Mouse (Mus musculus) MEL (cell line): ENCODE data around the gene Cic. TPM values are rescaled to one million over a fixed set of nuclear protein-coding genes. Genes with fewer than 3 reads are reported as not detected.

Experiments
- DNase-seq: peaks from one replicate; pipeline ENCODE4 v3.0.0; 2011; ENCODE audit warnings: low read depth, low spot score
- H3K27ac ChIP-seq: 2 replicates; pipeline ENCODE4 v1.5.1; 2012; ENCODE audit warnings: low read depth, mild to moderate bottlenecking, control low read depth, low read length, moderate library complexity; ENCODE audit not compliant: control insufficient read depth
- H3K27me3 ChIP-seq, 2 experiments: fragments of 150-350 bp in 1 of 2; sonication (generic) in 1 of 2; 2 replicates each; pipeline ENCODE4 v1.6.1; 2012; ENCODE audit warnings: low read length in 2 of 2, mild to moderate bottlenecking in 2 of 2, improper control_type of control experiment in 1 of 2, moderate library complexity in 1 of 2; ENCODE audit not compliant: insufficient read depth in 2 of 2, control insufficient read depth in 1 of 2
- H3K36me3 ChIP-seq, 2 experiments: 2 replicates each; pipeline ENCODE4 v1.6.1; 2012 to 2014; ENCODE audit warnings: low read length in 2 of 2, improper control_type of control experiment in 1 of 2, inconsistent platforms in 1 of 2, mild to moderate bottlenecking in 1 of 2; ENCODE audit not compliant: insufficient read depth in 2 of 2, control insufficient read depth in 1 of 2
- H3K4me1 ChIP-seq, 2 experiments: fragments of 150-350 bp in 1 of 2; sonication (generic) in 1 of 2; 2 replicates each; pipeline ENCODE4 v1.6.1; 2012; ENCODE audit warnings: low read length in 2 of 2, improper control_type of control experiment in 1 of 2, mild to moderate bottlenecking in 1 of 2; ENCODE audit not compliant: insufficient read depth in 2 of 2, control insufficient read depth in 1 of 2
- H3K4me3 ChIP-seq, 2 experiments: fragments of 150-350 bp in 1 of 2; sonication (generic) in 1 of 2; 2 replicates each; pipeline ENCODE4 v1.5.1; 2012; ENCODE audit warnings: low read depth in 2 of 2, low read length in 2 of 2, mild to moderate bottlenecking in 2 of 2, moderate library complexity in 2 of 2, control low read depth in 1 of 2, improper control_type of control experiment in 1 of 2; ENCODE audit not compliant: control insufficient read depth in 1 of 2, insufficient read depth in 1 of 2
- H3K79me2 ChIP-seq: 2 replicates; pipeline ENCODE4 v1.6.1; 2012; ENCODE audit warnings: mild to moderate bottlenecking, low read length, moderate library complexity; ENCODE audit not compliant: control insufficient read depth, poor library complexity, insufficient read depth
- H3K9ac ChIP-seq: 2 replicates; pipeline ENCODE4 v1.6.1; 2012; ENCODE audit warnings: low read depth, mild to moderate bottlenecking, control low read depth, low read length, moderate library complexity; ENCODE audit not compliant: control insufficient read depth, poor library complexity, severe bottlenecking
- H3K9me3 ChIP-seq: fragments of 150-350 bp; sonication (generic); replicated peaks from 2 replicates; pipeline ENCODE4 v1.6.1; 2012; ENCODE audit warnings: mild to moderate bottlenecking, low read length, improper control_type of control experiment, moderate library complexity; ENCODE audit not compliant: insufficient read depth
- BHLHE40 ChIP-seq: IDR thresholded peaks from 2 replicates; pipeline ENCODE4 v1.6.1; 2012; ENCODE audit warnings: low read depth, mild to moderate bottlenecking, inconsistent platforms, low read length, improper control_type of control experiment, borderline replicate concordance
- CHD1 ChIP-seq: IDR thresholded peaks from 2 replicates; pipeline ENCODE4 v1.6.1; 2012; ENCODE audit warnings: low read depth, mild to moderate bottlenecking, inconsistent platforms, low read length, improper control_type of control experiment
- EP300 ChIP-seq, 2 experiments: IDR thresholded peaks; 2 replicates each; pipeline ENCODE4 v1.6.1; 2011; ENCODE audit warnings: improper control_type of control experiment in 2 of 2, low read length in 2 of 2, low read depth in 1 of 2, mild to moderate bottlenecking in 1 of 2
- GATA1 ChIP-seq: IDR thresholded peaks from 2 replicates; pipeline ENCODE4 v1.6.1; 2011; ENCODE audit warnings: low read depth, low read length, improper control_type of control experiment
- HCFC1 ChIP-seq: IDR thresholded peaks from 2 replicates; pipeline ENCODE4 v1.6.1; 2012; ENCODE audit warnings: low read depth, mild to moderate bottlenecking, inconsistent platforms, low read length, improper control_type of control experiment, moderate library complexity
- KAT2A ChIP-seq: conservative IDR thresholded peaks from 2 replicates; pipeline ENCODE4 v1.6.1; 2012; ENCODE audit warnings: low read depth, low read length, improper control_type of control experiment, inconsistent platforms
- MAFK ChIP-seq: IDR thresholded peaks from 2 replicates; pipeline ENCODE4 v1.6.1; 2011; ENCODE audit warnings: low read depth, mild to moderate bottlenecking, low read length, improper control_type of control experiment, borderline replicate concordance
- MAX ChIP-seq: IDR thresholded peaks from 2 replicates; pipeline ENCODE4 v1.6.1; 2011; ENCODE audit warnings: low read length, improper control_type of control experiment
- MAZ ChIP-seq: IDR thresholded peaks from 2 replicates; pipeline ENCODE4 v1.6.1; 2012; ENCODE audit warnings: low read depth, mild to moderate bottlenecking, inconsistent platforms, low read length, improper control_type of control experiment
- MYB ChIP-seq: IDR thresholded peaks from 2 replicates; pipeline ENCODE4 v1.6.1; 2011; ENCODE audit warnings: mild to moderate bottlenecking, low read depth, low read length, improper control_type of control experiment
- MYC ChIP-seq: IDR thresholded peaks from 2 replicates; pipeline ENCODE4 v1.6.1; 2011; ENCODE audit warnings: low read depth, mild to moderate bottlenecking, low read length, improper control_type of control experiment, moderate library complexity
- NRF1 ChIP-seq: IDR thresholded peaks from 2 replicates; pipeline ENCODE4 v1.6.1; 2014; ENCODE audit warnings: low read depth, mild to moderate bottlenecking, inconsistent platforms, low read length, improper control_type of control experiment, moderate library complexity; ENCODE audit not compliant: poor library complexity, insufficient read depth, severe bottlenecking
- POLR2AphosphoS2 ChIP-seq: IDR thresholded peaks from 2 replicates; pipeline ENCODE4 v1.6.1; 2011; ENCODE audit warnings: low read length, improper control_type of control experiment
- RCOR1 ChIP-seq: IDR thresholded peaks from 2 replicates; pipeline ENCODE4 v1.6.1; 2012; ENCODE audit warnings: low read depth, mild to moderate bottlenecking, inconsistent platforms, low read length, improper control_type of control experiment
- TBP ChIP-seq: IDR thresholded peaks from 2 replicates; pipeline ENCODE4 v1.8.0; 2011; ENCODE audit warnings: low read depth, low read length, improper control_type of control experiment
- TCF12 ChIP-seq: IDR thresholded peaks from 2 replicates; pipeline ENCODE4 v1.6.1; 2014; ENCODE audit warnings: low read depth, mild to moderate bottlenecking, inconsistent platforms, low read length, improper control_type of control experiment, moderate library complexity
- USF2 ChIP-seq, 2 experiments: IDR thresholded peaks; 2 replicates each; pipeline ENCODE4 v1.6.1; 2011 to 2012; ENCODE audit warnings: improper control_type of control experiment in 2 of 2, low read length in 2 of 2, borderline replicate concordance in 1 of 2, inconsistent platforms in 1 of 2, low read depth in 1 of 2, mild to moderate bottlenecking in 1 of 2; ENCODE audit not compliant: insufficient read depth in 1 of 2
- ZC3H11A ChIP-seq: IDR thresholded peaks from 2 replicates; pipeline ENCODE4 v1.6.1; 2012; ENCODE audit warnings: low read depth, mild to moderate bottlenecking, inconsistent platforms, low read length, improper control_type of control experiment
- ZNF384 ChIP-seq: IDR thresholded peaks from 2 replicates; pipeline ENCODE4 v1.6.1; 2012; ENCODE audit warnings: low read depth, mild to moderate bottlenecking, inconsistent platforms, low read length, improper control_type of control experiment
- polyA plus RNA-seq, 2 experiments: library from polyadenylated mRNA; stranded (reverse) in 1 of 2; unstranded in 1 of 2; fragments of >175 nt in 1 of 2; fragments of >200 nt in 1 of 2; gene quantifications; 2 replicates each; pipeline versions ENCODE4 v1.2.1 to v1.2.4; 2012; ENCODE audit warnings: low replicate concordance in 2 of 2, low read depth in 1 of 2; ENCODE audit not compliant: insufficient read length in 2 of 2, insufficient read depth in 1 of 2, missing spikeins in 1 of 2
- total RNA-seq: library from RNA; depleted of rRNA; stranded (reverse); fragments of 300-350 nt; gene quantifications from 2 replicates; pipeline ENCODE4 v1.2.3, GENCODE M21; 2012

Gene Cic
- total and polyA plus RNA-seq, 3 experiments: 56.6 to 157 (median 157) TPM

DNA sequence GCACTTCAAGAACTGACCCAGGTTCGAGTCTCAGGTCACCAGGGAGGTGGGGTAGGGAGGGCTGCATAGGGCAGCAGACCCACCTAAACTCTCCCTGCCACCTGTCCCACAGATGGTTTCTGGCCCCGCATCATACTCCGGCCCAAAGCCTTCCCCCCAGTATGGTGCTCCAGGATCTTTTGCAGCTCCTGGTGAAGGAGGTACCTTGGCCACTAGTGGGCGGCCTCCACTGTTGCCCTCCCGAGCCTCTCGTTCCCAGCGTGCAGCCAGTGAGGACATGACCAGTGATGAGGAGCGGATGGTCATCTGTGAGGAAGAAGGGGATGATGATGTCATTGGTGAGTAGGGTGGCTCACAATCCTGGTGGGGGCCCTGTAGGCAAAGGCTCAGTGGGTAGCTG is 19.5 kb downstream of the Cic start:
- no peak for DNase-seq
- TF ChIP-seq TCF12: no peak
- no peak for TF ChIP-seq ZNF384
- TF ChIP-seq MAZ: no peak
- TF ChIP-seq RCOR1: no peak
- TF ChIP-seq USF2 (IDR thresholded peaks at IDR 0.05; ENCODE audit: borderline replicate concordance in 1 of 2, insufficient read depth in 1 of 2, low read depth in 1 of 2, low read length in 2 of 2): no peak
- no peak for TF ChIP-seq HCFC1
- no peak for TF ChIP-seq MYB
- no peak for TF ChIP-seq MAFK
- TF ChIP-seq KAT2A: no peak
- TF ChIP-seq BHLHE40: no peak
- no peak for TF ChIP-seq ZC3H11A
- TF ChIP-seq CHD1: no peak
- TF ChIP-seq GATA1: no peak
- H3K4me3 ChIP-seq: no peak overlapping the region
- H3K9ac ChIP-seq: no peak overlapping the region
- no peaks in the 10 kb centered on the region for H3K27me3 ChIP-seq
- H3K27ac ChIP-seq: no peak overlapping the region
- H3K79me2 ChIP-seq: peaks cover 30% of the 10 kb centered on the region
- peaks cover 17 to 34% of the 10 kb centered on the region in 2 experiments for H3K36me3 ChIP-seq
- H3K9me3 ChIP-seq: no peaks in the 10 kb centered on the region
- H3K4me1 ChIP-seq: peaks cover 2 to 19% of the 10 kb centered on the region in 2 experiments; a peak in 3 of 4 replicates

DNA sequence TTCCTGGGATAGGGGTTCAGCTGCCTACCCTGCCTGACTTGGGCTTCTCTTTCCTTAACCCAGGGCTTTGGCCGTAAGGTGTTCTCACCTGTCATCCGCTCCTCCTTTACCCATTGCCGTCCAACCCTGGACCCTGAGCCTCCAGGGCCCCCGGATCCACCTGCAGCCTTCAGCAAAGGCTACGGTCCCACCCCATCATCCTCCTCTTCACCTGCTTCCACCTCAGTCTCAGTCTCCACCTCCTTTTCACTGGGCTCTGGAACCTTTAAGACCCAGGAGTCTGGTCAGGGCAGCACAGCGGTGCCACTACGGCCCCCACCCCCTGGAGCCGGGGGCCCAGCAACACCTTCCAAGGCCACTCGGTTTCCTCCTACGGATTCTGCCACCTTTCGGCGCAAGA is 20.5 kb downstream of the Cic start:
- no peak for TF ChIP-seq USF2 (IDR thresholded peaks at IDR 0.05; ENCODE audit: borderline replicate concordance in 1 of 2, insufficient read depth in 1 of 2, low read depth in 1 of 2, low read length in 2 of 2)
- TF ChIP-seq MYC: no peak
- no peak for TF ChIP-seq HCFC1
- no peak for TF ChIP-seq MAX
- no peak for TF ChIP-seq POLR2AphosphoS2
- TF ChIP-seq NRF1: no peak
- no peak for TF ChIP-seq TCF12
- no peak for TF ChIP-seq ZC3H11A
- TF ChIP-seq TBP: no peak
- no peak for TF ChIP-seq EP300 (IDR thresholded peaks at IDR 0.05; ENCODE audit: low read depth in 1 of 2, low read length in 2 of 2)
- Histone ChIP-seq H3K9ac (no peak overlapping the region), H3K36me3 (peaks cover 17 to 34% of the 10 kb centered on the region in 2 experiments), H3K27me3 (no peaks in the 10 kb centered on the region), H3K79me2 (peaks cover 25% of the 10 kb centered on the region), H3K9me3 (no peaks in the 10 kb centered on the region), H3K4me1 (peaks cover 2 to 19% of the 10 kb centered on the region in 2 experiments; a peak in 3 of 4 replicates), H3K4me3 (no peak overlapping the region), H3K27ac (no peak overlapping the region)
- no peak for DNase-seq
